Mouse (Mus musculus): ENCODE data around the gene Rap1b.

DNA sequence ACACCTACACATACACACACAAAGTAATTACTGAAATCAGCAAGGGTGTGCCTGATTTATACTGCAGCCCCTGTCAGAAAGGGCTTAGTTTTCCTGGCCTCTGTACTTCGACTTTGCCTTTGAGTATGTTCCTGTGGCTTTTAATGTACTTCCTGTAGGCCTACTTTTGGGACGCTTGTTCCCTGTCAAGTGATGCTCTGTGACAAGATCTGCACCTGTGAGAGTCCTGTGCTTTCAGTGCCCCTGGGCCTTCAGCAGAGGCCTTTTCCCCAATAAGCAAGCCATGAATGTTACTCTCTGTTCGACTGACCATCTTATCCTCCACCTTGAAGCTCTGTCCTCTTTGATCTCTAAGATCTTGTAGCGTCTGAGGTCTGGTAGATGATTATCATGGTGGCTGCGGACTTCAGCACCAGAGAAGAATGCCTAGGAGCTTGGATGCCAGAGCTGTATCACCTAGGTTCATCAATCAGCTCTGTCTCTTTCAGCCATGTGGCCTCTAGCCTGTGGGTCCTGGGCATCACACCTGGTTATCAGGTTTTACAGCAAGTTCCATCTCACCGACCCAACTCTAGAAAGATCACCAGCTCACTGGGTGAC is 47.3 kb downstream of the Rap1b start:
- no peak for TF ChIP-seq CTCF (IDR thresholded peaks at IDR 0.05; ENCODE audit: extremely low read depth, insufficient read depth, low read length)
- TF ChIP-seq POLR2A (IDR thresholded peaks at IDR 0.05; ENCODE audit: extremely low read depth, insufficient read depth, low read length), result no peak
